Comparison of ENCODE assay signal across 22 mouse cellular contexts in genomic region chr12:71987161-71987560, GRCm38 (mm10).
"Had no signal": no experiment of that assay in that cellular context is flagged by ENCODE, and none has a peak within 500 bp of the region (broad histone marks: within the 10 kb centered on the region; RNA-seq: fewer than 3 reads in every experiment).

No protein-coding gene starts in this region.

- H3K27me3 ChIP-seq: heart, embryonic 13.5 days; heart, embryonic 15.5 days; hindbrain, embryonic 13.5 days; hindbrain, embryonic 15.5 days; kidney, embryonic 15.5 days; limb, embryonic 13.5 days; limb, embryonic 15.5 days; liver, embryonic 12.5 days had no signal

- H3K9ac ChIP-seq: heart, embryonic 13.5 days; heart, embryonic 15.5 days; hindbrain, embryonic 13.5 days; hindbrain, embryonic 15.5 days; kidney, embryonic 15.5 days; limb, embryonic 13.5 days; limb, embryonic 15.5 days; liver, embryonic 12.5 days; liver, embryonic 14.5 days had no signal

- DNase-seq: gastrocnemius, postnatal 14 days; gastrocnemius, postnatal 36 days; heart, adult 2 months; heart, postnatal 14 days; heart, postnatal 36 days; kidney, adult 11 months; kidney, postnatal 14 days; layer of hippocampus, adult 9-11 months; layer of hippocampus, postnatal 36 days; left cerebral cortex, postnatal 4 days had no signal

- H3K9me3 ChIP-seq: heart, embryonic 13.5 days; heart, embryonic 15.5 days; hindbrain, embryonic 13.5 days; hindbrain, embryonic 15.5 days; kidney, embryonic 15.5 days; limb, embryonic 13.5 days; limb, embryonic 15.5 days; liver, embryonic 12.5 days had no signal

- H3K4me1 ChIP-seq: hindbrain, embryonic 13.5 days; hindbrain, embryonic 15.5 days; kidney, embryonic 15.5 days; limb, embryonic 13.5 days; limb, embryonic 15.5 days; liver, embryonic 12.5 days had no signal

- ATAC-seq: hindbrain, postnatal 0 days; intestine, embryonic 16.5 days; liver, embryonic 12.5 days had no signal

- H3K4me3 ChIP-seq: heart, adult 2 months; heart, embryonic 13.5 days; heart, embryonic 15.5 days; hindbrain, embryonic 13.5 days; hindbrain, embryonic 15.5 days; kidney, embryonic 15.5 days; limb, embryonic 13.5 days; limb, embryonic 15.5 days; liver, embryonic 12.5 days had no signal

- H3K27ac ChIP-seq: heart, adult 2 months; heart, embryonic 13.5 days; heart, embryonic 15.5 days; hindbrain, embryonic 13.5 days; hindbrain, embryonic 15.5 days; hindbrain, postnatal 0 days; kidney, embryonic 15.5 days; limb, embryonic 13.5 days; limb, embryonic 15.5 days; liver, embryonic 12.5 days; liver, embryonic 14.5 days had no signal

- H3K4me2 ChIP-seq: heart, embryonic 11.5 days; heart, embryonic 13.5 days; heart, embryonic 15.5 days; hindbrain, embryonic 13.5 days; hindbrain, embryonic 15.5 days; kidney, embryonic 15.5 days; limb, embryonic 13.5 days; limb, embryonic 15.5 days; liver, embryonic 12.5 days had no signal
